Mouse (Mus musculus) embryo, embryonic 9.5 days (tissue): Measurements from ENCODE around the gene Sgcd.
"Not testable (repeated sequence)": the region's sequence is repeated elsewhere in the genome, so short reads cannot be mapped to it uniquely, and the experiment has no call there.

ENCODE experiments used
- DNase-seq: peaks from one replicate; pipeline ENCODE4 v3.0.0-alpha.2; 2017; ENCODE audit errors: extremely low spot score

The Sgcd gene

GRCm38 (mm10) chr11:47460149-47460548 is 528.6 kb downstream of the Sgcd start:
- DNase-seq: no peak

- DNase-seq: no peak
Measured at GRCm38 (mm10) chr11:47459214-47459613, 529.6 kb downstream of the Sgcd start.

- DNase-seq: no peak
Measured at GRCm38 (mm10) chr11:47447790-47448189, 541.0 kb downstream of the Sgcd start.

DNA sequence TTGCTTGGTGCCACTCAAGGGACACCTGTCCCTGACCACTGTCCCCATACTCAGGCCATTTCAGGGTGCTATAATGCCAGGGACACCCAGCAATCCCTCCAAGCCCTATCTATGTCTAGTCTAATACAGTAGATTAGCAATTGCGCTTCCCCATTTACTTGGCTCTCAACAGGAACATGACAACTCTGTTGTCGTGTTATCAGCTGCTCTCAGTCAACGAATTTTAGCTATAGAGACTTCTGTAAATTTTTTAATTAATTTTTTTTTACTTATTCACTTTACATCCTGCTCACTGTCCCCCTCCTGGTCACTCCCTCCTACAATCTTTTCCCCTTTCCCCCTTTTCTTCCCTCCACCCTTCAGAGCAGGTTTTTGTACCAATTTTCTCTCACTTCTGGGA is 542.4 kb downstream of the Sgcd start:
- no peak for DNase-seq

- no peak for DNase-seq
Measured at GRCm38 (mm10) chr11:47445683-47446082, 543.1 kb downstream of the Sgcd start.

- DNase-seq: no peak
Measured at GRCm38 (mm10) chr11:47442266-47442665, 546.5 kb downstream of the Sgcd start.

GRCm38 (mm10) chr11:47399607-47400006 is 589.2 kb downstream of the Sgcd start:
- DNase-seq: no peak

- not testable (repeated sequence) for DNase-seq
Measured at GRCm38 (mm10) chr11:47390798-47391197, 598.0 kb downstream of the Sgcd start.

DNA sequence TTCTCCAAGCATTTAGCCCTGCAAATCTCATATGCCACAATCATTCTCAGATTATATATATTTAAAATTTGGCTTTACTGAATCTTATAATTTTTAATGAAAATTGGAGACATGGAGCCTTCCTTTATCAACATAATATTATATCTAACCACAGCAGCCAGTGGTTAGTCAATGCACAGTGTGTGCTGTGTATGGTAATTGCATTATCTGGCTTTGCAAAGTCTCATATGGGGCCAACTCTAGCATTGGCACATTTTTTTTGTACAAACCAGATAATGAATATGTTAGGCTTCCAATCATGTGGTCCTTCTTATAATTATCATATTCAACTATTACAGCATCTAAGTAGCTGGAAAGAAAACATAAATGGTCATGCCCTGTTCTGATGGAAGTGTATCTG is 599.4 kb downstream of the Sgcd start:
- DNase-seq: no peak

DNA sequence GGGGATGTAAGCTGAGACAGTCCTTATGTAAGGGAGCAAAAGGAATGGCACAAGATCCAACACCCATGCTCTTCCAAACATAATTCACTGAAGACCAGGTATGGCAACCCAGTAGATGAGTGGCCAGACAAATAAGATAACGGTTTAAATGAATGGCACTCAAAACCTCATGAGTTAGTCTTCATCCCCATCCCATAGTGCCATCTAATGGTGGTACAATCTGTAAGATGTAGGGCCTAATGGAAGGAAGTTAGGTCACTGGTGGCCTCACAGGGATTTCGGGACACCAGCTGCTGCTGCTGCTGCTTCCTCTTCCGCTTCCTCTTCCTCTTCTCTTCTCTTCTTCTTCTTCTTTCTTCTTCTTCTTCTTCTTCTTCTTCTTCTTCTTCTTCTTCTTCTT is 601.0 kb downstream of the Sgcd start:
- DNase-seq: no peak

DNA sequence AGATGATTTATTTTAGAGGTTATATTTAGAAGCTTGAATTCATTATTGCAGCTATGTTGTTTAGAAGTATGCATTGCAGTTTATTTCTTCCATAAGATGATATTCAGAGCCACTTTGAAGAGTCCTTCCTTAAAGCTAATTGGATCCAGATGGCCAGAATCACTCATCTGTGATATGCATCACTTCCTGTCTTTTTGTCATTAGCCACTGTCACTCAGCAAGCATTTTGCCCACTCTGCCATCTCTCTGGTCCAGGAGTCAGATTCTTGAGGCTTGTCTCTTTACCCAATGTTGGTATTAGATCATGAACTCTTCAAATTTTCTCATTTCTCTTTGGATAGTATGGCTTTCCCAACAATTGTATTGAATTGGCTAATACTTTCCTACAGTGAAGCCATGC is 602.6 kb downstream of the Sgcd start:
- no peak for DNase-seq

GRCm38 (mm10) chr11:47379630-47379958 is 609.2 kb downstream of the Sgcd start:
- no peak for DNase-seq

DNA sequence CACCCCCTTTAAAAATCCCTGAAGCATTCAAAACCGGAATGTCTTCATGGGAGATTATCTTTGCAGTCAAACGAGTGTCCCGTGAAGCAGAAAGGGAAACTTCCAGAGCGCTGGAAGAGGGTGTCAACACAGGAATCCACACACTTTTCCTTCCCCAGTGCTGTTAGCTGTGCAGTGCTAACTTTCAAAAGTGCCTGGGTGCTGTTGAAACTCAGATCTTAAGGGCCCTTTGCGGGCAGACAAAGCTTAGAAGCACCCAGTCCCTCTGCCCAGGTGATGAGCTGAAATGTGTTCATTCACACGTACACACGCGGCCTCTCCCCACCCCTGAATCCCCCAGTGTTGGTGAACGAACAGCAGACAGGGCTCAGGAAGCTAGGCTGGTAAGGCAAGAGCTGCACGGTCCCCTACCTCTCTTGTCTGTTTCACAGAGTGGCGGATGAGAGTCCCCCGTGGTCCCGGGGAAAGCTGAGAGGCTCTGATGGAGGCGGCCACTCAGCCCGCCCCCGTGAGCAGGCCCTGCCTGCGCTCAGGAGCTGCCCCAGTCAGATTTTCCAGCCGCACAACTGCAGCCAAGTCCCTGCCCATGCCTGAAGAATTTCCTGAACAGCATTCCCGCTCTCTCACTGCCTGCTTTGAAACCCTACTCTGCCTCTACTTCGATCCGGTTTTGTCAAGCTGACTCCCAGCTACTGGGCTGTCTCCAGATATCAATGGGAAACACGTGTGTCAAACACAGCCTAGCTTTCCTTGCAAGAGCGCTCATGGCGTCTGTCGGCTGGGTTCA is 609.7 kb downstream of the Sgcd start:
- DNase-seq: peak; percentile 71

DNA sequence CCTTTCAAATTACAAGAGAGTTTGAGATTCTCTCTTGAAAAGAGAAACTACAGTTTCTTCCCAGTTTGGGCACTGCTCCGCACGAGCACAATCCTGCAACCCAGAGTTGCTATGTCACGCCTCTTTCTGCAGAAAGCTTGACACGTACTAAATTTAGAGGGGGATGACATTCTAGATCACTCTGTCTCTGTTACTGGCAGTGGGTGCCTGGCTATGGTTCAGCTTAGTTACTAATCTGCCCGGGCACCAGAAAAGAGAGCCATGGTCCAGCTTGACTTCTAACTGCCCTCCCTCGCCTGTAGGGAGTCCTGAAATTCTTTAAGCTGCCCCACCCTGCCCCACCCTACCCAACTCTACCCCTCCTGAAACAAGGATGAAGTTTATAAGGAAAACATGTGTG is 611.3 kb downstream of the Sgcd start:
- DNase-seq: no peak

DNA sequence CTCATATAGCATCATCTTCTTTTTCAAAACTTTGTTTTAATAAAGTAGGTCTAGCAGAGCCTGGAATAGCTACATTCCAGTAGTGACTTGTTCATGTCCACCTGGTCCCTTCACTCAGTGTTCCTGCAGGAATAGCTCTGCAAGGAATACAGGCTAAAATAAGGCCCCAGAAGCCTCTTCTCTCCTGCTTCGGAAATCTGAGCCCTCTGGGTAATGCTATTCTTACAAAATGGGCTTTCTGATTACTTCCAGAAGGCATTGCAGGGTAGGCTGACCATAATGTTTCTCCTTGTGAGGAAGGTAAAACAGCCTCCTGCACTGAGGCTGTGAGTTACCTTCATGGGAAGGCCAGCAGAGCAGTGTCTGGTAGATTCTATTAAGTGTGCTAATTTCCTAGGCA is 611.9 kb downstream of the Sgcd start:
- DNase-seq: no peak

- no peak for DNase-seq
Measured at GRCm38 (mm10) chr11:47371616-47372015, 617.2 kb downstream of the Sgcd start.

- DNase-seq: no peak
Measured at GRCm38 (mm10) chr11:47351585-47351984, 637.2 kb downstream of the Sgcd start.

- no peak for DNase-seq
Measured at GRCm38 (mm10) chr11:47343486-47343885, 645.3 kb downstream of the Sgcd start.

DNA sequence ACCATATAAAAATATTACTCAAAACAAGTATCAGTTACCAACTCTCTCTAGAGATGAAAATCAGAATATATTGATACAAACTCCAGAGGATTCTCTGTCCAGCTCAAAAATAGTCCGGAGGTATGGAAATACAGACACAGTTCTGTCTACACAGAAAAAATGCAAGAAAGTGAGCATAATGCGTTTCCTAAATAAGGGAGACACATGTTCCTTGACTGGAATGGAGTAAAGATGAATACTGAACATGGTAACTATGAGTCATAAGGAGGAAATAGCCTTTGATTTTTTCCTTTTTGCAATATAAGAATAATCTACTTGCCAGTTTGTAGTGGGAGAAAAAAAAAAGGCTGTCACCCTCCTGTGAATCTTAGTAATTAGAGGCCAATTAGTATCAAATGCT is 655.1 kb downstream of the Sgcd start:
- DNase-seq: no peak

DNA sequence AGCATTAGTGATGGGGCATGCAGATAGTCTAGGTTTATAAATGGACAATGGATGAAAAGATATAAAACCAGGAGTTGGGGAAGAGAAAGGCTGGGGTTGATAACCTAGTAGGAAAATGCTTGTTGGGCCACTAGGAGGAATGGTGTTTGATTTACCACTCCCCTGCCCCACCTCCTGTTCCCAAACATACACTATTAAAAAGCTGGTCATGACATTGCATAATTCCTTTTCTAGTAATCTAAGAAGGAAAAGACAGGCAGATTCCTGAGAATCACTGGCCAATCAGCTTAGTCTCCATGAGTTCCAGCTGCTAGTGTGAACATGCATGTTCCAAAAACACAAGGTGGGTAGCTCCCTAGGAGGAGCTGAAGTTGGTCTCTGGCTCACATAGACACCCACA is 683.2 kb downstream of the Sgcd start:
- DNase-seq: no peak

DNA sequence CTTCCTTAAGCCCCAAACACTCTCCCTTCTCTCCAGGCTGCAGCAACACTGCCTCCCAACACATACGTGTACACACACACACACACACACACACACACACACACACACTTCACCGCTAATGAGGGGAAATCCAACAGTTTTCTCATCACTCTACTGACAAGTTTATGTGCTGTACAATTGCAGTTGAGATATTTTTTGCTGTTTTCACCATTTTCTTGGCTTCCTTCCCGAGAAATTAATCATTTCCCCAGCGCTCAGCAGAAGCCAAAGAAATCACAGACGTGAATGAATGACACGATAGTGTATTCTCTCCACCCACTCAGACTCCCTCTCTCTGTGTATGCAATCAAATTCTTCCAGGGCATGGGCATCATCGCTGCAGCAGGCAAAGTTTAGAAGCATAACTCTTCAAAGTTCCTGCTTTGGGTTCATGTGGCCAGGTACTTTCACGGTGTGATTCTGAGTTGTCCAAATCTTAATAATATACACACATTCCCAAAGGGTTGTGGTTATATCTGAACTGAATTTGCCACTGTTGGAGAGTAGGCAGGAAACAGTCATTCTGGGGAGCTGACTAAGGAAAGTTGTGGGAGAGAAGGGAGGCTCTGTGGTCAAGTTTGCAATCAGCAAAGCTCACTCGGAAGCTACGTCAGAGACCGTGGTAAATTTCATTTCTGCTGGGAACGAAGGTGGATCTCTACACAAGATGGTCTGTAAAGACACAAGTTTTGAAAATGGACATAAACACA is 683.9 kb downstream of the Sgcd start:
- DNase-seq: no peak

- DNase-seq: no peak
Measured at GRCm38 (mm10) chr11:47299777-47300176, 689.0 kb downstream of the Sgcd start.

GRCm38 (mm10) chr11:47297805-47298340 is 690.9 kb downstream of the Sgcd start:
- no peak for DNase-seq
